Mouse (Mus musculus): ENCODE data around the gene Olfr314. TPM values are rescaled to one million over a fixed set of nuclear protein-coding genes. Genes with fewer than 3 reads are reported as not detected.
"Not testable (repeated sequence)": the region's sequence is repeated elsewhere in the genome, so short reads cannot be mapped to it uniquely, and the experiment has no call there.

Olfr314 gene
- not detected in 2 replicates for polyA plus RNA-seq (2015; fragmentation: Nextera tagmentation; extraction: Ambion mirVana)

GRCm38 (mm10) chr11:58782480-58783089 is at the start of gene Olfr314:
Gene Olfr314 (plus strand): TSS chr11:58782952.
- Histone ChIP-seq H3K27me3 (no peaks in the 10 kb centered on the region), H3K9me3 (no peaks in the 10 kb centered on the region), H3K4me3 (no peak within 1 kb of the TSS), H3K36me3 (no peaks in the 10 kb centered on the region), H3K4me1 (no peaks in the 10 kb centered on the region), H3K27ac (no peak within 1 kb of the TSS), H3K4me2 (replicated peaks) (no peak within 1 kb of the TSS), H3K9ac (no peak within 1 kb of the TSS)
- no peak for ATAC-seq (ENCODE audit: low FRiP score, low read depth)
- WGBS, result 82% methylated on average over 6 of the region's 6 CpGs

- H3K9me3 ChIP-seq, result no peaks in the 10 kb centered on the region
- no peaks in the 10 kb centered on the region for H3K4me1 ChIP-seq
- H3K27me3 ChIP-seq, result no peaks in the 10 kb centered on the region
- H3K4me2 ChIP-seq (replicated peaks), result no peak overlapping the region
- WGBS, result 61% methylated on average over 3 of the region's 3 CpGs
- H3K27ac ChIP-seq, result no peak overlapping the region
- no peak for ATAC-seq (ENCODE audit: low FRiP score, low read depth)
- no peak overlapping the region for H3K4me3 ChIP-seq
- no peaks in the 10 kb centered on the region for H3K36me3 ChIP-seq
- no peak overlapping the region for H3K9ac ChIP-seq
These were observed 49.4 kb upstream of the Olfr314 start for GRCm38 (mm10) chr11:58733372-58733771.

- no peak within 1 kb of the TSS for H3K9ac ChIP-seq
- no peaks in the 10 kb centered on the region for H3K36me3 ChIP-seq
These were observed 43.9 kb upstream of the Olfr314 start, which contains the start of gene Olfr317 for GRCm38 (mm10) chr11:58738792-58739262. Gene Olfr317 (minus strand): TSS chr11:58739212.

GRCm38 (mm10) chr11:58751096-58751495 is 31.7 kb upstream of the Olfr314 start:
- H3K4me1 ChIP-seq; H3K27ac ChIP-seq; H3K36me3 ChIP-seq; H3K9ac ChIP-seq; H3K4me2 ChIP-seq (replicated peaks); H3K9me3 ChIP-seq; ATAC-seq (ENCODE audit: low FRiP score, low read depth); H3K4me3 ChIP-seq; H3K27me3 ChIP-seq: not testable (repeated sequence)
- WGBS, result 78% methylated on average over 18 of the region's 18 CpGs

More at GRCm38 (mm10) chr11:58738792-58739262, 43.9 kb upstream of the Olfr314 start, which contains the start of gene Olfr317:
- Histone ChIP-seq H3K4me2 (replicated peaks) (no peak within 1 kb of the TSS), H3K9me3 (no peaks in the 10 kb centered on the region), H3K4me3 (no peak within 1 kb of the TSS), H3K4me1 (no peaks in the 10 kb centered on the region), H3K27ac (no peak within 1 kb of the TSS), H3K27me3 (no peaks in the 10 kb centered on the region)
- no peak for ATAC-seq (ENCODE audit: low FRiP score, low read depth)
- WGBS, result 66% methylated on average over 4 of the region's 4 CpGs

GRCm38 (mm10) chr11:58752434-58752833 is 30.3 kb upstream of the Olfr314 start, which contains the start of gene Olfr316:
Gene Olfr316 (plus strand): TSS chr11:58752734.
- no peaks in the 10 kb centered on the region for H3K9me3 ChIP-seq
- no peak within 1 kb of the TSS for H3K27ac ChIP-seq
- WGBS, result 89% methylated on average over 2 of the region's 2 CpGs
- no peak within 1 kb of the TSS for H3K4me2 ChIP-seq (replicated peaks)
- ATAC-seq (ENCODE audit: low FRiP score, low read depth), result no peak
- H3K36me3 ChIP-seq, result no peaks in the 10 kb centered on the region
- H3K4me1 ChIP-seq, result no peaks in the 10 kb centered on the region
- H3K27me3 ChIP-seq, result no peaks in the 10 kb centered on the region
- H3K9ac ChIP-seq, result no peak within 1 kb of the TSS
- no peak within 1 kb of the TSS for H3K4me3 ChIP-seq

- Histone ChIP-seq H3K9ac (no peak within 1 kb of the TSS), H3K4me1 (no peaks in the 10 kb centered on the region), H3K27ac (no peak within 1 kb of the TSS), H3K4me3 (no peak within 1 kb of the TSS), H3K27me3 (no peaks in the 10 kb centered on the region), H3K9me3 (no peaks in the 10 kb centered on the region), H3K4me2 (replicated peaks) (no peak within 1 kb of the TSS), H3K36me3 (no peaks in the 10 kb centered on the region)
- ATAC-seq (ENCODE audit: low FRiP score, low read depth), result no peak
These were observed 9.9 kb upstream of the Olfr314 start, which contains the start of gene Olfr315 for GRCm38 (mm10) chr11:58772888-58773287. Gene Olfr315 (plus strand): TSS chr11:58773188.

- Histone ChIP-seq H3K9ac (no peak overlapping the region), H3K36me3 (no peaks in the 10 kb centered on the region), H3K4me2 (replicated peaks) (no peak overlapping the region), H3K27ac (no peak overlapping the region), H3K4me1 (no peaks in the 10 kb centered on the region), H3K9me3 (no peaks in the 10 kb centered on the region), H3K27me3 (no peaks in the 10 kb centered on the region), H3K4me3 (no peak overlapping the region)
- 86% methylated on average over 2 of the region's 2 CpGs for WGBS
- ATAC-seq (ENCODE audit: low FRiP score, low read depth), result no peak
These were observed 1.4 kb downstream of the Olfr314 start for GRCm38 (mm10) chr11:58784182-58784581.

GRCm38 (mm10) chr11:58787651-58788050 is 4.9 kb downstream of the Olfr314 start:
- Histone ChIP-seq H3K9me3 (no peaks in the 10 kb centered on the region), H3K4me1 (no peaks in the 10 kb centered on the region), H3K4me3 (no peak overlapping the region), H3K4me2 (replicated peaks) (no peak overlapping the region), H3K36me3 (no peaks in the 10 kb centered on the region), H3K9ac (no peak overlapping the region), H3K27me3 (no peaks in the 10 kb centered on the region), H3K27ac (no peak overlapping the region)
- ATAC-seq (ENCODE audit: low FRiP score, low read depth), result no peak
- 82% methylated on average over 10 of the region's 10 CpGs for WGBS

GRCm38 (mm10) chr11:58788346-58788745 is 5.6 kb downstream of the Olfr314 start:
- no peak for ATAC-seq (ENCODE audit: low FRiP score, low read depth)
- Histone ChIP-seq H3K36me3 (no peaks in the 10 kb centered on the region), H3K9me3 (no peaks in the 10 kb centered on the region), H3K9ac (no peak overlapping the region), H3K4me3 (no peak overlapping the region), H3K27ac (no peak overlapping the region), H3K4me1 (no peaks in the 10 kb centered on the region), H3K27me3 (no peaks in the 10 kb centered on the region), H3K4me2 (replicated peaks) (no peak overlapping the region)
- 85% methylated on average over 8 of the region's 8 CpGs for WGBS

- H3K9ac ChIP-seq, result no peak overlapping the region
- no peak overlapping the region for H3K4me2 ChIP-seq (replicated peaks)
- WGBS, result 44% methylated on average over 3 of the region's 3 CpGs
- no peaks in the 10 kb centered on the region for H3K9me3 ChIP-seq
- no peaks in the 10 kb centered on the region for H3K36me3 ChIP-seq
- no peaks in the 10 kb centered on the region for H3K4me1 ChIP-seq
- H3K27ac ChIP-seq, result no peak overlapping the region
- no peak for ATAC-seq (ENCODE audit: low FRiP score, low read depth)
- H3K4me3 ChIP-seq, result no peak overlapping the region
- no peaks in the 10 kb centered on the region for H3K27me3 ChIP-seq
These were observed 6.8 kb downstream of the Olfr314 start for GRCm38 (mm10) chr11:58789532-58789931.

GRCm38 (mm10) chr11:58790053-58790452 is 7.3 kb downstream of the Olfr314 start:
- Histone ChIP-seq H3K27ac (no peak overlapping the region), H3K27me3 (no peaks in the 10 kb centered on the region), H3K9me3 (no peaks in the 10 kb centered on the region), H3K4me1 (no peaks in the 10 kb centered on the region), H3K4me2 (replicated peaks) (no peak overlapping the region), H3K36me3 (no peaks in the 10 kb centered on the region), H3K9ac (no peak overlapping the region), H3K4me3 (no peak overlapping the region)
- no peak for ATAC-seq (ENCODE audit: low FRiP score, low read depth)
- 52% methylated on average over 2 of the region's 2 CpGs for whole genome bisulfite sequencing

- no peaks in the 10 kb centered on the region for H3K9me3 ChIP-seq
- no peak overlapping the region for H3K4me2 ChIP-seq (replicated peaks)
- H3K27ac ChIP-seq, result no peak overlapping the region
- H3K36me3 ChIP-seq, result no peaks in the 10 kb centered on the region
- no peak overlapping the region for H3K4me3 ChIP-seq
- H3K27me3 ChIP-seq, result no peaks in the 10 kb centered on the region
- ATAC-seq (ENCODE audit: low FRiP score, low read depth), result no peak
- H3K4me1 ChIP-seq, result no peaks in the 10 kb centered on the region
- no peak overlapping the region for H3K9ac ChIP-seq
- 83% methylated on average over 6 of the region's 6 CpGs for WGBS
These were observed 7.9 kb downstream of the Olfr314 start for GRCm38 (mm10) chr11:58790646-58791045.

GRCm38 (mm10) chr11:58795856-58796255 is 13.1 kb downstream of the Olfr314 start:
- no peak overlapping the region for H3K9ac ChIP-seq
- no peak overlapping the region for H3K27ac ChIP-seq
- H3K9me3 ChIP-seq, result no peaks in the 10 kb centered on the region
- H3K4me3 ChIP-seq, result no peak overlapping the region
- ATAC-seq (ENCODE audit: low FRiP score, low read depth), result no peak
- no peak overlapping the region for H3K4me2 ChIP-seq (replicated peaks)
- H3K4me1 ChIP-seq, result no peaks in the 10 kb centered on the region
- no peaks in the 10 kb centered on the region for H3K27me3 ChIP-seq
- H3K36me3 ChIP-seq, result no peaks in the 10 kb centered on the region
- 85% methylated on average over 2 of the region's 2 CpGs for WGBS

Data from limb, embryonic 13.5 days (tissue).